Mouse (Mus musculus) heart, postnatal 4 days (tissue): Measurements from ENCODE around the gene Oaf. TPM values are rescaled to one million over a fixed set of nuclear protein-coding genes. Genes with fewer than 3 reads are reported as not detected.

Experiments
- DNase-seq: peaks from one replicate; pipeline ENCODE4 v3.0.0; 2021
- total RNA-seq, 2 experiments: library from RNA; stranded (reverse); gene quantifications; 2 replicates each; pipeline ENCODE4 v1.2.3; 2021

Oaf gene
- total RNA-seq, 2 experiments from 2014 or later = 22.1 to 27.7 TPM

DNA sequence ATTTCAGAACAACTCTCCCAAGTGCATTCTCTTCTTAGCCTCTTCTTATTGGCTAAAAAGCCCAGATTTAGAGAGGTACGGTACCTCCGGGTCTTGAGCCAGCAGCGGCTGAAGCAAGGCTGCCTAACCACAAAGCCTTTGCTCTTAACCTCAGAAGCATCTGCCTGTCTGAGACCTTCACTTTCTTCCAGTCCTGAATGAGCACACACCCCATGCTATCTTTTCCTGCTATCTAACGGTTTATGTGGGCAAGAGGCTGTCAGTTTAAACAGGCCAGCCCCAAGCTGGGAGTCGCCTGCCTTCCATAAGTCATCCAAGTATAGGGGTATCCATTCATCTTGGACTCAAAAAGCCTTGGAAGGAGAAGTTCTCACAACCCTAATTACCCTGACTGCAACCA lies 2.7 kb upstream of the Oaf start:
- no peak for DNase-seq

- DNase-seq = no peak
Observed at GRCm38 (mm10) chr9:43241970-43242369, 2.3 kb upstream of the Oaf start.

DNA sequence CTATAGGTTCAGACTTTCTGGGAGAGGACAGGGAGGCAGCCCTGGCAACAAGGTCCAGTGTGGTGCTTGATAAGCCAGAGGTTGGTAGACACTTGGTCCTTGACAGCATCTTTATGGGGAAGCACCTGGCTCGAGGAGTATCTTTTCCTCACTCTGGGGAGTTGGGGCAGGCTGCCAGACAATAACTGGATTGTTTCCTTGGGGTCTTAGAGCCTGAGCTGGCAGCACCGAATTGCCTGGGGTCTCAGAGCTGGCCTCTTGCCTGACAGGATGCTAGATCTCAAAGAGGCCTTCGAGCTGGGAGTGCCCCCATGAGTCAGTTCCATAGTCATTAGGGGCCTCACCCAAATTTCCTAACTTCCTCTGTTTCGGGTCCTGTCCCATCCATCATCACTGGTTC lies 1.6 kb upstream of the Oaf start:
- DNase-seq = no peak

DNA sequence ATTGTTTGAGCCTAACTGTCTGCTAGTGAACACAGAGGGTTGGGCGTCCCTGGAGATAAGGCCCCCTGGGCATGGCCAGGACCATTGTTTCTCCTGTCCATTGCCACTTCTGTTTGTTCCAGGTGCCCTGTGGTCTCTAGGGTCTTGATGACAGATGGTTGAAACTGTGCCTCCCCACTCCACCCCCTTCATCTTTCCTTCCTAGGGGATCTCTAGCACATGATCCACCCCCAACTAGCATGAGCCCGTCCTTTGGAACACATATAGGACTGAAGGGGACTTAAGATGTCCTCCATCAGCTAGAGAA lies 836 bp upstream of the Oaf start:
- no peak for DNase-seq

- DNase-seq = peak; percentile 24
Observed at GRCm38 (mm10) chr9:43238631-43239545, 823 bp downstream of the Oaf start.

DNA sequence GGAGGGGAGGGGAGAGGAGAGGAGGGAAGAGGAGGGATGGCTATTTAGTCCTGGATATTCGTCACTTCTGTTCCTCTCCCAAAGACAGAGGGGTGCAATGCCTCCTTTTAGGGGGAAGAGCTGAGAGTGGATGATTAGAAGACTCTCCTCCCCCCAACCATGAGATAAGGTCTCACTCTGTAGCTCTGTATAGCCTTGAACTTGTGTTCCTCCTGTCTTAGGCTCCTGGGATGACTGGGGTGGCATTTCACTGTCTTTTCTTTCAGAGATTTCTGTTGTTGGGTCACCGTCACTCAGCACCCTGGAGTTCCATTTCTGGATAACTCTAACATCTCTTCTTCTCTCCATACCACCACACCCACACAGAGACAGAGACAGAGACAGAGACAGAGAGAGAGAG lies 1.5 kb downstream of the Oaf start:
- no peak for DNase-seq

- no peak for DNase-seq
Observed at GRCm38 (mm10) chr9:43237111-43237775, 2.5 kb downstream of the Oaf start.

DNA sequence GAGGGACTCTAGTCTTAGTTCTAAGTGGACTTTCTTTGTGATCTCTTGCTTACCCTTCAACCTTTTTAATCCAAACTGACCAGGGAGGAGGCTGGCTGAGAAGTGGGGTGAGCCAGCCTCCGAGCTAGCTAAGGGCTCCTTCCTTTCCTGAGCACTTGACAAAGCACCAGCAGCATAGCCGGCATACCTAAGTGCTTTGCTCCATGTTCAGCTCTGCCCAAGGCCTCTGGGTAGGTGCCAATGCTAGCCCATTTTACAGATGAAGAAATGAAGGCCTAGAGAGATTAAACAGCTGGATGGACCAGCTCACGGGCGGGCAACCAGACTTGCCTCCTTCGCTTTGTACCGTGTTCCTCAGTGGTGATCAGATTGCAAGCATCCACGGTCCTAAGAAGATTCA lies 3.1 kb downstream of the Oaf start:
- DNase-seq = no peak

GRCm38 (mm10) chr9:43236106-43236505 lies 3.6 kb downstream of the Oaf start:
- no peak for DNase-seq

- DNase-seq = no peak
Observed at GRCm38 (mm10) chr9:43235336-43235735, 4.4 kb downstream of the Oaf start.

- no peak for DNase-seq
Observed at GRCm38 (mm10) chr9:43234496-43234895, 5.2 kb downstream of the Oaf start.

GRCm38 (mm10) chr9:43233515-43233914 lies 6.2 kb downstream of the Oaf start:
- DNase-seq = no peak

DNA sequence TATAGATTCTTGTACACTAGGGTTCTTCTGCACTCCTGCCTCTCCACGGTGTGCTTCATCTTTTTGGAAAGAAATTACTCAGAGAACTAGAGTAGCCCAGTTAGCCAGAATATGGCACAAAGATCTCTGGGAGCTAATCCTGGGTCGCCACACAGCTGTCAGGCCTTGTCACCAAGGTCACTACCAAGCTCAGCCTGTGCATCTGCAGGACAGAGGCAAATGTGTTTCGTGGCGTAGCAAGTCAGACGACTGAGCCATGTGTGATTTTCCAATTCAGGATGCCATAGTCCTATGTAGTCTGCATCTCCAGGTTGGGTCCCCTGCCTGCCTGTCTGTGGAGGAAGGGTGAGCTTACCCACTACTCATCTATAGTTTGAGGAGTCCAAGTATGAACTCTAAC lies 6.7 kb downstream of the Oaf start:
- no peak for DNase-seq

DNA sequence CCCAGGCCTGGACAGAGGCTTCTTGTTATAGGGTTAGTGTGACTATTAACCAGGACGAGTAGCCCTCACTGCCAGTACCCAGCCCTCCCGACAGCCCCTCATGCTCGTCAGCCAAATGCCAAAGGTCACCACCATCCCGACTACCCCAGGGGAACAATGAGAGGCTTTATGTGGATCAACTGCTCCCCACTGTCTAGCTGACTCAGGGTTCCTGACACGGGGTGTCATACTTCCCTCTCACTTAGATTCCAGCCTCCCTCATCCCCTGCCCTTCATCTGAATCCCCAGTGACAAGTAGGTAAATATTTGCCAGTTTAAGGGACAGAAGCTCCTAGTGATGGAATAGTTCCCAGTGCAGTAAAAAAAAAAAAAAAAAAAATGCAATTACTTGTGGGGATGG lies 7.4 kb downstream of the Oaf start:
- DNase-seq = no peak

DNA sequence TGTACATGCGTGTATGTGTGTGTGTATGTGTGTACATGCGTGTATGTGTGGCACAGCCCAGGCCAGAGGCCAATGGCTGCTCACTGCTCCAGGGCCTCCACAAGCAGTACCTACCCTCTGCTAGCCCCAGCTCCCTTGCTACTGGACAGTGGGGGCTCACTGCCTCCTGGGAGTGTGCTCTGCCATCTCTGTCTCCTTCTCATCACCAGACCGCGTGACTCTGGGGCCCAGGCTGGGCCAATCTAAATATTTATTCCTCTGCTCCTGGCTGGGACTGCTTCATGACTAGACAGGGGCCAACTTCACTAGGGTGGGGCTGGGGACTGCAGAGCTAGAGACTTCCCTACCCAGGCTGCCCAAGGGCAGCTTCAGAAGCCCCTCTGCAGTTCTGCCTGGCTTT lies 7.9 kb downstream of the Oaf start:
- peak; percentile 53 for DNase-seq

- peak; percentile 43 for DNase-seq
Observed at GRCm38 (mm10) chr9:43230886-43231285, 8.8 kb downstream of the Oaf start.

- no peak for DNase-seq
Observed at GRCm38 (mm10) chr9:43229962-43230361, 9.7 kb downstream of the Oaf start.

DNA sequence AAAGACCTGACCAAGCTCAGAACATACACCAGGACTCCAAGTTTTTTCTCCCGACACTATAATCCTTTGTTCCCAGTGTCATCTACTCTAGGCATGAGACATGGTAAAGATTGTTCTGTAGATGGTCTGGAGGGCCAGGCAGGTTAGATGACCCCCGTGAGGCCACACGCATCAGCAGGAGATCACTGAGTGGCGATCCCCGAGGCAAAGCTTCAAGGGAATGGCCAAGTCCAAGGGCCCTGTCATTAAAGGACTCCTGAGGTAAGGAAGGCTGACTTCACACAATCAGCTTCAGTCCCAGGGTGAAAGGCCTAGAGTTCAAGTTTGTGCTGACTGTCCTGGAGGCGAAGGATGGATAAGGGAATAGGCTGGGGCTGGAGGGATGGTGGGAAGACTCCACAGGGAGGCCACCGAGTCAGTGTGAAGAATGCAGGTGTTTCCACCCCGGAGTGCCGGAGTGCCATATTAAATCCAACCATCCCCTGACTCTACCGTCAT lies 10.3 kb downstream of the Oaf start:
- no peak for DNase-seq

- no peak for DNase-seq
Observed at GRCm38 (mm10) chr9:43228745-43229144, 11.0 kb downstream of the Oaf start.

- no peak for DNase-seq
Observed at GRCm38 (mm10) chr9:43227626-43228025, 12.1 kb downstream of the Oaf start.

DNA sequence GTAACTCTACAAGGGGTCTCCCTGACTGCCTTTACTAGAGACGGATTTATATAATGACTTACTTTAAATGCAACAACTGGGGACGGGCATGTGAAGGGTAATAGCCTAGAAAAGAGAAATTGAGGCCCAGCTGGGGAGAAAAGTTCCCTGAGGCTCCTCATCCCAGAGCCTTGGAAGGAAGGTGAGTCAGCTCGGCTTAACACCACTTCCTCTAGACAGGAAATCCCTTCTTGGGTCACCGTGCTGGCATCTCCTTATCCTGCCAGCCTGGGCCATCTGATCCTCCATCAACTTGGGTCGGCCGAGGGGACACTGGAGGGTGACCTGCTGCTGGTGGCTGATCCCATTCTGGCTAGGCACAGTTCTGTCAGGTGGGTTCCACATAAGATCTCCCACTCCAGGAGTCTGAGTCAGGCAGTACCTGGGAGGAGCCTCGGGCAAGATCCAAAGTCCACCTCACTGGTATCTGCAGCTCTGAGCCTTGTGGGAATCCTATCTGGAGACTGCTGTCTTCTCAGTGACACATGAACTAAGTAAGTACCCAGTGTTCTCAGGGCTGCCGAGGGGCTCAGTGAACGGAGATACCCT lies 13.0 kb downstream of the Oaf start:
- no peak for DNase-seq

DNA sequence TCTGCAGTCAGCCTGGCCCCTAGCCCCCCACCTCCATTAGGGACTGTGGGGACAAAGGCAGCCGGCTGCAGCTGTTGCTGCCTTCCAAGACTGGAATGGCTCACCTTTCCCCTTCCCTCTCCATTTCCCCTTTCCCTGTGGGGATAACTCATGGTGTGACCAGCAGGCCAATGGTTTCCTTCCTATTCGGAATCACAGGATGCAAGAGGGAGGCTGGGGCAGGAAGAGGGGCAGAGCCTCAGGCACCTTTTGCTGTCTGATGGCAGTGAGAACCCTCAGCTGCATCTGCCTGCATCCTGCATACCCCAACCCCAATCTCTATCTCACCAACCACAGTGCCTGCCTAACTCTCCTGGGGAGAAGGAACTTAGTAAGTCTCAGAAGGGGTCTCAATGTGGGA lies 14.2 kb downstream of the Oaf start:
- no peak for DNase-seq

- DNase-seq = no peak
Observed at GRCm38 (mm10) chr9:43224771-43225355, 14.8 kb downstream of the Oaf start.

DNA sequence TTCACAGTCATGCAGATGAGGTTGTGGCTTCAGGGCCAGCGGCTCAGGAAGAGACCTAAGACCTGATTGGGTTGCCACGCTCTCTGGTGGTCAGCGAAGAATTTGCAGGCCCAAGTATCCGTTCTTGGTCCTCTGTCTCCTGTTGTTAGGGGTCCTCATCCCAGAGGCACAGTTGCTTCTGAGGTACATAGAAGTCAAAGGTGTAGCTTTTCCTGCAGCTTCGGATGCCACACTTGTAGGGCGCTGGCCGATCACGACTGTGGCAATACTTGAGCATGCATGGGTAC lies 17.3 kb downstream of the Oaf start:
- DNase-seq = no peak
